Mouse (Mus musculus) embryonic facial prominence, embryonic 15.5 days (tissue): ENCODE measurements around the gene Ddn. TPM values are rescaled to one million over a fixed set of nuclear protein-coding genes. Genes with fewer than 3 reads are reported as not detected.

Experiments used
- ATAC-seq: fragments of 200-750 bp; cut with Nextera tagmentation; 2 replicates; pipeline ENCODE4 v1.8.0; 2017; ENCODE audit warnings: low read depth, moderate TSS enrichment; ENCODE audit not compliant: insufficient number of reproducible peaks, low FRiP score, low TSS enrichment
- H3K27ac ChIP-seq: fragments of 300-500 bp; sonication (generic); replicated peaks from 2 replicates; pipeline ENCODE4 v1.5.1; 2015; ENCODE audit warnings: mild to moderate bottlenecking, inconsistent platforms
- H3K27me3 ChIP-seq: fragments of 300-500 bp; sonication (generic); 2 replicates; pipeline ENCODE4 v1.6.1; 2015; ENCODE audit warnings: inconsistent platforms
- H3K36me3 ChIP-seq: fragments of 300-500 bp; sonication (generic); 2 replicates; pipeline ENCODE4 v1.6.1; 2015; ENCODE audit warnings: mild to moderate bottlenecking, inconsistent platforms
- H3K4me1 ChIP-seq: fragments of 300-500 bp; sonication (generic); 2 replicates; pipeline ENCODE4 v1.6.1; 2015; ENCODE audit warnings: inconsistent platforms
- H3K4me2 ChIP-seq: fragments of 300-500 bp; sonication (generic); replicated peaks from 2 replicates; pipeline ENCODE4 v1.6.1; 2015; ENCODE audit warnings: mild to moderate bottlenecking, inconsistent platforms
- H3K4me3 ChIP-seq: fragments of 300-500 bp; sonication (generic); replicated peaks from 2 replicates; pipeline ENCODE4 v1.5.1; 2015; ENCODE audit warnings: mild to moderate bottlenecking, inconsistent platforms
- H3K9ac ChIP-seq: fragments of 300-500 bp; sonication (generic); 2 replicates; pipeline ENCODE4 v1.6.1; 2015; ENCODE audit warnings: inconsistent platforms
- H3K9me3 ChIP-seq: fragments of 300-500 bp; sonication (generic); replicated peaks from 2 replicates; pipeline ENCODE4 v1.6.1; 2016; ENCODE audit warnings: inconsistent platforms
- WGBS: fragments of 180-500 bp; shearing (Covaris S2); methylation state at CpG from one replicate; pipeline ENCODE4 v1.1.7; 2015; 5-methylcytosine and 5-hydroxymethylcytosine counted together
- polyA plus RNA-seq: library from polyadenylated mRNA; unstranded; fragments of >200 nt; fragmentation: Nextera tagmentation; extraction: Ambion mirVana; gene quantifications from 2 replicates; pipeline ENCODE4 v1.2.1, GENCODE M21; 2015

Gene Ddn
- polyA plus RNA-seq, 1 experiment from 2014 or later = 0.04 TPM

DNA sequence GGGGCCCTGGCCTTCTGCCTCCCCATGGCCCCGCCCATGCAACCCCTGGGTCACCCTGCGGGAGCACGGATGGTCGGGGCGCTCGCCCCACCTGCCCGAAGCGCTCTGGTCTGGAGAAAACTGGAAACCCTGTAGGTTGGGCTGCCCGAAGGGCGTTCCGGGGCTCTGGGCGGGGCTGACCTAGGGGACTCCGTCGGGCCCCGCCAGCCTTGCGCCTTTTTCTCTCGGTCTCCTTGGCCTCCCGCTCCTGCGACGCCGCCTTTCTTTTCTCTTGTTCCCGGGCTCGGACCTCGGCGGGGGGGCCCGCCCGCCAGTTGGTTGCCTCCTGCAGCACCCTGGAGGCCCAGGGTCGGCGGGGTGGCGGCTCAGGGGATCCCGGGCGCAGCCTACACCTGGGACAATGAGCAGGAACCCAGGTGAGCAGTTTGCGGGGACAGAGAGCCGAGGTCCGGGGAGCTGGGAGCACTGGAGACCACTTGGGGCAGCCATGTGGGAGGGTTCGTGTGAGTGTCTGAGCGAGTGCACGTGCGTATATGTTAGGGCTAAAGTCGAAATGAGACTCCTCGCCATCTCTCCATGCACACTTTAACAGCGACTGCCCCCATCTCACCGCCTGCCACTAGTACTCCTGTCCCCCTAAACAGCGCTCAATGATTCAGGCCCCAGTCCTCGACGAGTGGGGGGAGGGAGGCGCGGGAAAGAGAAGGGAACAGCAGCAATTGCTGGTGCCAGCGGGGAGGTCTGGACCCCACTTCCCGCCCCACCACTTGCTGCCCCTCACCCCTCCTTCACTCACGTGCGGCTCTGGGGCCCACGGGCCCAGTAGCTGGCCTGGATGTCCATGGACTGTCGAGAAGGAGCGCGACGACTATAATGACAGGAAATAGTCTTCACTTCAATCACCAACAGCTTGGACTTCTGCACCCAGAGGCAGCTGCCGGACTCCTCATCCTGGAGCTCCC lies 2.2 kb downstream of the Ddn start:
- 1% methylated on average over 58 of the region's 58 CpGs for WGBS
- 0 out of 2 replicates have a peak, but pooled peaks cover 5% of the 10 kb centered on the region for H3K36me3 ChIP-seq
- peak overlapping the region; percentile 48 for H3K4me3 ChIP-seq
- peaks cover 45% of the 10 kb centered on the region for H3K4me1 ChIP-seq
- H3K9me3 ChIP-seq = no peaks in the 10 kb centered on the region
- ATAC-seq = no peak
- H3K9ac ChIP-seq = no peak overlapping the region
- H3K27ac ChIP-seq = no peak overlapping the region
- peak overlapping the region; percentile 88 for H3K4me2 ChIP-seq
- H3K27me3 ChIP-seq = peaks cover 81% of the 10 kb centered on the region

DNA sequence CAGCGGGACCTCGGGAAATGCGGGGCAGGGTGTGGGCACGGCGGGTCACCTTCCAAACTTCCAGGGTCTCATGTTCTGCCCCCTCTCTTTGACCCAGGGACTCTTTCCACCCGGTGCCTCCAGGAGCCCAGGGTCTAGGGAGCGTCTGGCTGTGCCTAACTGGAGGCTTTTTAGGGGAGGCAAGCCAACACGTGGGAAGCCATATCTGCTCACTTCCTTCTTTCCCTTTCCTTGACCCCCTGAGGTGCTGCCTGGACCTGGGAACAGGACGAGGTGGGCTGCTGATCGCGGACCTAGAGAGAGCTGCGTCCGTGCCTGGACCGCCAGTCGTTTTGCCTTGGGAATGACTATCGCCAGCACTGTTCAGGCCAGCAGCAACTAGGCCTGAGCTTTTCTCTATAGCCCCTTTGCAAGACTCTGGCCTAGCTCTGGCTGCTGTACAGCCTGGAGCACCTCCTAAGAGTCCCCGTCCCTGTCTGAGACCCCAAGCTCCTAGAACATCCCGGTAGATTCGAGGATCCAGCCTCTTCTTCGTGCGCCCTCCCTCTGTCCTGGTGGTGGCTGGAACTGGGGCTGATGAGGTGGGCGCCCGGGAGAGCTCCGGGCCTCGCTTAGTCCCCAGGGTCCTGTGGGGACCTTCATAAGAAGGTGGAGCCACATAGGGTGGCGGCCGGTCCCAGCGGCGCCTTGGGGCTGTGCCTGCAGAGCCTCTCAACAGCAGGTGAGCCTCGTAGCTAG lies 3.0 kb downstream of the Ddn start:
- H3K4me1 ChIP-seq = peaks cover 45% of the 10 kb centered on the region
- H3K36me3 ChIP-seq = no peaks in the 10 kb centered on the region
- no peaks in the 10 kb centered on the region for H3K9me3 ChIP-seq
- H3K27ac ChIP-seq = no peak overlapping the region
- no peak for ATAC-seq
- peaks cover 89% of the 10 kb centered on the region for H3K27me3 ChIP-seq
- peak overlapping the region; percentile 88 for H3K4me2 ChIP-seq
- WGBS = 14% methylated on average over 30 of the region's 30 CpGs
- no peak overlapping the region for H3K9ac ChIP-seq
- H3K4me3 ChIP-seq = peak overlapping the region; percentile 48

DNA sequence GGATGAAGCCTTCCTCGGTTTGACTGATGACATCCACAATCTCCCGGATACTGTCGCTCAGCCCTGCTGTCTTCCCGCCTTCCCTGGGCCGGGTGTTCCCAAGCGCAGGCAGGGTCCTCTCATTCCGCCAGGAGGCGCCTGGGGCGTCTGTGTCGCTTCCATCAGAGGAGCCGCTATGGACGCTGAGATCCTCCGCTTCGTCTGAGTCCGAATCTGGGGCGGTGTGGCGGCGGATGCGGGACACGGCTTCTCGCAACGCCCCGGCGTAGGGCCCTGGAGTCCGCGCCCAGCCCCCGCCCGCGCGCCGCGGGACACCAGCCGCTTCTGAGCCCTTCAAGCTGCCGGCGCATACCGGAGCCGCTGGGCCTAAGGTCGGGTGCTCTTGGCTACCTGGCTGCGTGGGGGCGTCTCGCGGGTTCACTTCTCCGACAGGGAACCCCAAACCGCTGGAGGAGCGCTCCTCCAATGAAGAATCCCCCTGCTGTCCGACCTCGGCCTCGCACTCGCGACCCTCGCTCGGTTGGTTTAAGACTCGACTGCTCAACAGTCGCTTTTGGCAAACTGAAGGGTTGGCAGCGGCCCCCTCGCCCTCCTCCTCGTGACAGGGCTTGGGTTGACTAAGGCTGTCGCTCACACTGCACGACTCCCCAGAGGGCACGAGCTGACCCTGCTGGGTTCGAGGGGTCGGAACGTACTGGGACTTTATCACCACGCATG lies 3.8 kb downstream of the Ddn start:
- H3K4me3 ChIP-seq = peak overlapping the region; percentile 46
- H3K9me3 ChIP-seq = no peaks in the 10 kb centered on the region
- H3K36me3 ChIP-seq = no peaks in the 10 kb centered on the region
- H3K4me1 ChIP-seq = peaks cover 45% of the 10 kb centered on the region
- WGBS = 1% methylated on average over 64 of the region's 64 CpGs
- 0 out of 2 replicates have a peak, but pooled peaks have one; percentile 53 for ATAC-seq
- peaks cover 97% of the 10 kb centered on the region for H3K27me3 ChIP-seq
- H3K4me2 ChIP-seq = peak overlapping the region; percentile 88
- peak overlapping the region; percentile 31; the same call in 1 of the 2 replicates for H3K9ac ChIP-seq
- no peak overlapping the region for H3K27ac ChIP-seq

GRCm38 (mm10) chr15:98804054-98804453 lies 5.2 kb downstream of the Ddn start:
- H3K9me3 ChIP-seq = no peaks in the 10 kb centered on the region
- H3K4me2 ChIP-seq = peak overlapping the region; percentile 46
- peak overlapping the region; percentile 29 for H3K4me3 ChIP-seq
- H3K9ac ChIP-seq = no peak overlapping the region
- H3K4me1 ChIP-seq = peaks cover 39% of the 10 kb centered on the region
- WGBS = 1% methylated on average over 32 of the region's 32 CpGs
- H3K36me3 ChIP-seq = no peaks in the 10 kb centered on the region
- no peak overlapping the region for H3K27ac ChIP-seq
- peaks cover 100% of the 10 kb centered on the region for H3K27me3 ChIP-seq
- no peak for ATAC-seq

DNA sequence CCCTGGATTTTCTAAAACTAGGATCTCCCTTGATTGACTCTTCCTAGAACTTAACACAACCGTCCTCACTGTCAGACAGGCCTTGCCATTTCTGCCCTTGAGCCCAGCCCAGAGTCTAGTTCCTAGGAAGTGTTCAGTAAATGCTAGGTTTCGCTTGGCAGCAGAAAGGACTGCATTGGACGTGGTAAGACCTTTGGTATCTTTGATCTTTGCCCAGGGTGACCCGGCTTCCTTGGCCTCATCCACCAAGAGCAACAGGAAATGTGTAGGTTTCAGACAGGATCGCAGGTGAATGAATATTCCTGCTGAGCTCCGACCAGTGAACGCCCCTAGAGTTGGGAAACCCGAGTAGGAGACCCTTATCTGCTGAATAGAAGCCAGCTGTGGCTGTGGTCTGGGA lies 6.4 kb downstream of the Ddn start:
- H3K4me1 ChIP-seq = peaks cover 34% of the 10 kb centered on the region
- H3K9me3 ChIP-seq = no peaks in the 10 kb centered on the region
- 5% methylated on average over 8 of the region's 8 CpGs for WGBS
- no peak overlapping the region for H3K9ac ChIP-seq
- H3K4me2 ChIP-seq = no peak overlapping the region
- ATAC-seq = no peak
- no peak overlapping the region for H3K27ac ChIP-seq
- peaks cover 100% of the 10 kb centered on the region for H3K27me3 ChIP-seq
- no peak overlapping the region for H3K4me3 ChIP-seq
- no peaks in the 10 kb centered on the region for H3K36me3 ChIP-seq

DNA sequence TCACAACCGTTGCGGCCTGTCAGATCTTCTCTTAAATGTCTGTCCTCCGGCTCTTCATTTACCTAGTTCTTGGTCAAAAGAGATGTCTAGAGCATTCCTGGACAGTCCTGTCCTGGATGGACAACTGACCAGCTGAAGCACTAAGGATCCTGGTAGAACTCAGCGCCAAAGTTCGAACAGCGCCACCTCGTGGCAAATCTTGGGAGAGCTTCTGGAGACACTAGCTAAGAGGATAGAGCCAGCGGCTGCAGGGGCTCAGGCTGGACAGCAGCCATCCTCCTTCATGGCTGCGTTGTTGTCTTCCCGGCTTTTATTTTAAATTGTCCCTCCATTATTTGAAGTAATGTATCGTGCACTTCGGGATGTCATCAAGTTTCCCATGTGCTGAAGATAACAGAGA lies 9.9 kb downstream of the Ddn start:
- Histone ChIP-seq H3K27ac (no peak overlapping the region), H3K4me2 (no peak overlapping the region), H3K9me3 (no peaks in the 10 kb centered on the region), H3K4me1 (peaks cover 7% of the 10 kb centered on the region; the same call in 1 of the 2 replicates), H3K27me3 (peaks cover 99% of the 10 kb centered on the region), H3K9ac (no peak overlapping the region), H3K36me3 (no peaks in the 10 kb centered on the region), H3K4me3 (no peak overlapping the region)
- WGBS = 12% methylated on average over 12 of the region's 12 CpGs
- ATAC-seq = no peak

GRCm38 (mm10) chr15:98798903-98799302 lies 10.4 kb downstream of the Ddn start:
- no peak overlapping the region for H3K4me2 ChIP-seq
- H3K9me3 ChIP-seq = no peaks in the 10 kb centered on the region
- no peak overlapping the region for H3K4me3 ChIP-seq
- H3K27ac ChIP-seq = no peak overlapping the region
- H3K36me3 ChIP-seq = no peaks in the 10 kb centered on the region
- 44% methylated on average over 3 of the region's 3 CpGs for WGBS
- no peak overlapping the region for H3K9ac ChIP-seq
- H3K27me3 ChIP-seq = peaks cover 99% of the 10 kb centered on the region
- no peak for ATAC-seq
- H3K4me1 ChIP-seq = peaks cover 7% of the 10 kb centered on the region; the same call in 1 of the 2 replicates

GRCm38 (mm10) chr15:98797835-98798492 lies 11.3 kb downstream of the Ddn start:
- H3K4me3 ChIP-seq = no peak overlapping the region
- no peak overlapping the region for H3K4me2 ChIP-seq
- ATAC-seq = no peak
- 6% methylated on average over 28 of the region's 28 CpGs for WGBS
- H3K27ac ChIP-seq = no peak overlapping the region
- H3K36me3 ChIP-seq = no peaks in the 10 kb centered on the region
- peaks cover 10% of the 10 kb centered on the region for H3K4me1 ChIP-seq
- no peaks in the 10 kb centered on the region for H3K9me3 ChIP-seq
- H3K27me3 ChIP-seq = peaks cover 99% of the 10 kb centered on the region
- no peak overlapping the region for H3K9ac ChIP-seq

GRCm38 (mm10) chr15:98796803-98797595 lies 12.3 kb downstream of the Ddn start:
- Histone ChIP-seq H3K4me2 (no peak overlapping the region), H3K9me3 (no peaks in the 10 kb centered on the region), H3K36me3 (no peaks in the 10 kb centered on the region), H3K27me3 (peaks cover 99% of the 10 kb centered on the region), H3K4me3 (no peak overlapping the region), H3K4me1 (peaks cover 19% of the 10 kb centered on the region), H3K27ac (no peak overlapping the region), H3K9ac (no peak overlapping the region)
- ATAC-seq = no peak
- WGBS = 4% methylated on average over 13 of the region's 13 CpGs

DNA sequence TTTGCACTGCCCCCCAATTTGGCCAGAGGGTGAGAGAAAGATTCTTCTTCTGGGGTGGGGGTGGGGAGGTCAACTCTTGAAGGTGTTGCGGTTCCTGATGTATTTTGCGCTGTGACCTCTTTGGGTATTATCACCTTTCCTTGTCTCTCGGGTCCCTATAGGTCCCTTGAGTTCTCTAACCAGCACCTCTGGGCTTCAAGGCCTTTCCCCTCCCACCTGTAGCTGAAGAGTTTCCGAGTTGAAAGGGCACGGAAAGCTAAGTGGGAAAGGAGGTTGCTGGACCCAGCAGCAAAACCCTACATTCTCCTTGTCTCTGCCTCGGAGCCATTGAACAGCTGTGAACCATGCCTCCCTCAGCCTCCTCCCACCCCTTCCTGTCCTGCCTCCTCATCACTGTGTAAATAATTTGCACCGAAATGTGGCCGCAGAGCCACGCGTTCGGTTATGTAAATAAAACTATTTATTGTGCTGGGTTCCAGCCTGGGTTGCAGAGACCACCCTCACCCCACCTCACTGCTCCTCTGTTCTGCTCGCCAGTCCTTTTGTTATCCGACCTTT lies 16.1 kb downstream of the Ddn start:
- Histone ChIP-seq H3K27ac (no peak overlapping the region), H3K27me3 (peaks cover 99% of the 10 kb centered on the region), H3K9ac (no peak overlapping the region), H3K4me3 (peak overlapping the region; percentile 33; the same call in 1 of the 2 replicates), H3K4me2 (peak overlapping the region; percentile 46), H3K4me1 (peaks cover 41% of the 10 kb centered on the region), H3K36me3 (no peaks in the 10 kb centered on the region), H3K9me3 (no peaks in the 10 kb centered on the region)
- no peak for ATAC-seq
- 4% methylated on average over 13 of the region's 13 CpGs for WGBS
